Mouse (Mus musculus): ENCODE data around the gene Deup1. TPM values are rescaled to one million over a fixed set of nuclear protein-coding genes. Genes with fewer than 3 reads are reported as not detected.
"Not testable (repeated sequence)": the region's sequence is repeated elsewhere in the genome, so short reads cannot be mapped to it uniquely, and the experiment has no call there.

The Deup1 gene
- polyA plus RNA-seq, 1 experiment = 0.08 TPM

GRCm38 (mm10) chr9:15574750-15575454 lies 52.8 kb downstream of the Deup1 start:
- no peak for TF ChIP-seq CTCF (IDR thresholded peaks at IDR 0.05; ENCODE audit: extremely low read depth, insufficient read depth, low read length)
- no peak for TF ChIP-seq POLR2A (IDR thresholded peaks at IDR 0.05; ENCODE audit: extremely low read depth, insufficient read depth, low read length)
- Histone ChIP-seq H3K27ac (ENCODE audit: insufficient read depth, low read length) (no peak overlapping the region), H3K4me3 (ENCODE audit: insufficient read depth, low read length) (no peak overlapping the region), H3K4me1 (ENCODE audit: control insufficient read depth, insufficient read depth, low read length) (no peaks in the 10 kb centered on the region)

- Histone ChIP-seq H3K4me3 (ENCODE audit: insufficient read depth, low read length) (no peak overlapping the region), H3K27ac (ENCODE audit: insufficient read depth, low read length) (no peak overlapping the region), H3K4me1 (ENCODE audit: control insufficient read depth, insufficient read depth, low read length) (no peaks in the 10 kb centered on the region)
- TF ChIP-seq CTCF (IDR thresholded peaks at IDR 0.05; ENCODE audit: extremely low read depth, insufficient read depth, low read length) = no peak
- no peak for TF ChIP-seq POLR2A (IDR thresholded peaks at IDR 0.05; ENCODE audit: extremely low read depth, insufficient read depth, low read length)
These were observed 65.4 kb downstream of the Deup1 start for GRCm38 (mm10) chr9:15562353-15562752.

- H3K27ac ChIP-seq (ENCODE audit: insufficient read depth, low read length) = no peak overlapping the region
- H3K4me3 ChIP-seq (ENCODE audit: insufficient read depth, low read length) = no peak overlapping the region
- no peak for TF ChIP-seq POLR2A (IDR thresholded peaks at IDR 0.05; ENCODE audit: extremely low read depth, insufficient read depth, low read length)
- TF ChIP-seq CTCF (IDR thresholded peaks at IDR 0.05; ENCODE audit: extremely low read depth, insufficient read depth, low read length) = no peak
- no peaks in the 10 kb centered on the region for H3K4me1 ChIP-seq (ENCODE audit: control insufficient read depth, insufficient read depth, low read length)
These were observed 67.3 kb downstream of the Deup1 start for GRCm38 (mm10) chr9:15560451-15560850.

- Histone ChIP-seq H3K4me3 (ENCODE audit: insufficient read depth, low read length) (no peak overlapping the region), H3K4me1 (ENCODE audit: control insufficient read depth, insufficient read depth, low read length) (no peaks in the 10 kb centered on the region), H3K27ac (ENCODE audit: insufficient read depth, low read length) (no peak overlapping the region)
- no peak for TF ChIP-seq CTCF (IDR thresholded peaks at IDR 0.05; ENCODE audit: extremely low read depth, insufficient read depth, low read length)
- TF ChIP-seq POLR2A (IDR thresholded peaks at IDR 0.05; ENCODE audit: extremely low read depth, insufficient read depth, low read length) = no peak
These were observed 74.4 kb downstream of the Deup1 start for GRCm38 (mm10) chr9:15553322-15553721.

GRCm38 (mm10) chr9:15551933-15552851 lies 75.5 kb downstream of the Deup1 start:
- no peak overlapping the region for H3K27ac ChIP-seq (ENCODE audit: insufficient read depth, low read length)
- no peak overlapping the region for H3K4me3 ChIP-seq (ENCODE audit: insufficient read depth, low read length)
- TF ChIP-seq CTCF (IDR thresholded peaks at IDR 0.05; ENCODE audit: extremely low read depth, insufficient read depth, low read length) (no peak), POLR2A (IDR thresholded peaks at IDR 0.05; ENCODE audit: extremely low read depth, insufficient read depth, low read length) (no peak)
- H3K4me1 ChIP-seq (ENCODE audit: control insufficient read depth, insufficient read depth, low read length) = no peaks in the 10 kb centered on the region

GRCm38 (mm10) chr9:15551073-15551472 lies 76.7 kb downstream of the Deup1 start:
- not testable (repeated sequence) for H3K4me1 ChIP-seq (ENCODE audit: control insufficient read depth, insufficient read depth, low read length); H3K27ac ChIP-seq (ENCODE audit: insufficient read depth, low read length); H3K4me3 ChIP-seq (ENCODE audit: insufficient read depth, low read length)

- Histone ChIP-seq H3K4me1 (ENCODE audit: control insufficient read depth, insufficient read depth, low read length) (no peaks in the 10 kb centered on the region), H3K4me3 (ENCODE audit: insufficient read depth, low read length) (no peak overlapping the region), H3K27ac (ENCODE audit: insufficient read depth, low read length) (no peak overlapping the region)
- no peak for TF ChIP-seq CTCF (IDR thresholded peaks at IDR 0.05; ENCODE audit: extremely low read depth, insufficient read depth, low read length)
- no peak for TF ChIP-seq POLR2A (IDR thresholded peaks at IDR 0.05; ENCODE audit: extremely low read depth, insufficient read depth, low read length)
These were observed 77.2 kb downstream of the Deup1 start for GRCm38 (mm10) chr9:15550461-15550961.

GRCm38 (mm10) chr9:15541735-15542354 lies 85.9 kb downstream of the Deup1 start:
- no peak for TF ChIP-seq CTCF (IDR thresholded peaks at IDR 0.05; ENCODE audit: extremely low read depth, insufficient read depth, low read length)
- no peak for TF ChIP-seq POLR2A (IDR thresholded peaks at IDR 0.05; ENCODE audit: extremely low read depth, insufficient read depth, low read length)
- no peak overlapping the region for H3K27ac ChIP-seq (ENCODE audit: insufficient read depth, low read length)
- H3K4me3 ChIP-seq (ENCODE audit: insufficient read depth, low read length) = no peak overlapping the region
- no peaks in the 10 kb centered on the region for H3K4me1 ChIP-seq (ENCODE audit: control insufficient read depth, insufficient read depth, low read length)

- Histone ChIP-seq H3K4me1 (ENCODE audit: control insufficient read depth, insufficient read depth, low read length) (no peaks in the 10 kb centered on the region), H3K27ac (ENCODE audit: insufficient read depth, low read length) (no peak overlapping the region), H3K4me3 (ENCODE audit: insufficient read depth, low read length) (no peak overlapping the region)
- no peak for TF ChIP-seq CTCF (IDR thresholded peaks at IDR 0.05; ENCODE audit: extremely low read depth, insufficient read depth, low read length)
- no peak for TF ChIP-seq POLR2A (IDR thresholded peaks at IDR 0.05; ENCODE audit: extremely low read depth, insufficient read depth, low read length)
These were observed 88.7 kb downstream of the Deup1 start for GRCm38 (mm10) chr9:15538979-15539533.

All from cortical plate, adult 2 months (tissue).